Mouse (Mus musculus): Measurements from ENCODE around the gene Chst13. TPM values are rescaled to one million over a fixed set of nuclear protein-coding genes. Genes with fewer than 3 reads are reported as not detected.

Gene Chst13
- 13.9 and 15.1 TPM in 2 replicates for polyA plus RNA-seq (2015; fragmentation: Nextera tagmentation; extraction: Ambion mirVana)

- no peaks in the 10 kb centered on the region for H3K9me3 ChIP-seq (replicated peaks)
- 0 out of 2 replicates have a peak within 1 kb of the TSS, but pooled peaks have one; percentile 21 for H3K9ac ChIP-seq
- peak within 1 kb of the TSS; percentile 60; the same call in 1 of the 2 replicates for H3K27ac ChIP-seq (replicated peaks)
- peaks cover 8% of the 10 kb centered on the region for H3K4me1 ChIP-seq (replicated peaks)
- H3K4me2 ChIP-seq = peak within 1 kb of the TSS; percentile 51
- H3K27me3 ChIP-seq = no peaks in the 10 kb centered on the region
- peak; percentile 48; the same call in 1 of the 2 replicates for ATAC-seq (ENCODE audit: insufficient read depth)
- WGBS (ENCODE audit: insufficient replicate concordance) = 8% methylated on average over 22 of the region's 22 CpGs
- H3K4me3 ChIP-seq (replicated peaks) = peak within 1 kb of the TSS; percentile 47
- H3K36me3 ChIP-seq (replicated peaks) = no peaks in the 10 kb centered on the region
Observed at GRCm38 (mm10) chr6:90324991-90325390, at the start of gene Chst13. TSS of gene Chst13 (minus strand) at chr6:90325185.

- Histone ChIP-seq H3K4me1 (replicated peaks) (peaks cover 56% of the 10 kb centered on the region), H3K27ac (replicated peaks) (peak overlapping the region; percentile 67), H3K36me3 (replicated peaks) (peaks cover 61% of the 10 kb centered on the region), H3K9ac (0 out of 2 replicates have a peak overlapping the region, but pooled peaks have one; percentile 16), H3K4me2 (peak overlapping the region; percentile 37), H3K9me3 (replicated peaks) (no peaks in the 10 kb centered on the region), H3K27me3 (no peaks in the 10 kb centered on the region), H3K4me3 (replicated peaks) (no peak overlapping the region)
- peak; percentile 91 for ATAC-seq (ENCODE audit: insufficient read depth)
- 24% methylated on average over 4 of the region's 4 CpGs for WGBS (ENCODE audit: insufficient replicate concordance)
Observed at GRCm38 (mm10) chr6:90374647-90375046, 49.7 kb upstream of the Chst13 start.

- peaks cover 23% of the 10 kb centered on the region for H3K36me3 ChIP-seq (replicated peaks)
- ATAC-seq (ENCODE audit: insufficient read depth) = peak; percentile 62
- peaks cover 50% of the 10 kb centered on the region for H3K4me1 ChIP-seq (replicated peaks)
- peak overlapping the region; percentile 84 for H3K4me2 ChIP-seq
- under 1% methylated on average over 90 of the region's 98 CpGs for WGBS (ENCODE audit: insufficient replicate concordance)
- H3K27me3 ChIP-seq = no peaks in the 10 kb centered on the region
- no peaks in the 10 kb centered on the region for H3K9me3 ChIP-seq (replicated peaks)
- peak overlapping the region; percentile 75 for H3K9ac ChIP-seq
- H3K27ac ChIP-seq (replicated peaks) = peak overlapping the region; percentile 77
- H3K4me3 ChIP-seq (replicated peaks) = peak overlapping the region; percentile 85
Observed at GRCm38 (mm10) chr6:90369725-90370553, 45.0 kb upstream of the Chst13 start.

- 5% methylated on average over 41 of the region's 41 CpGs for WGBS (ENCODE audit: insufficient replicate concordance)
- H3K27me3 ChIP-seq = no peaks in the 10 kb centered on the region
- peak; percentile 93 for ATAC-seq (ENCODE audit: insufficient read depth)
Observed at GRCm38 (mm10) chr6:90368976-90369724, 44.2 kb upstream of the Chst13 start, which contains the start of gene Zxdc. TSS of gene Zxdc (plus strand) at chr6:90369492.

GRCm38 (mm10) chr6:90363301-90363700 lies 38.3 kb upstream of the Chst13 start:
- Histone ChIP-seq H3K4me3 (replicated peaks) (no peak overlapping the region), H3K4me2 (no peak overlapping the region), H3K9ac (no peak overlapping the region), H3K27me3 (no peaks in the 10 kb centered on the region), H3K4me1 (replicated peaks) (no peaks in the 10 kb centered on the region), H3K27ac (replicated peaks) (no peak overlapping the region), H3K9me3 (replicated peaks) (no peaks in the 10 kb centered on the region), H3K36me3 (replicated peaks) (0 out of 2 replicates have a peak, but pooled peaks cover 3% of the 10 kb centered on the region)
- WGBS (ENCODE audit: insufficient replicate concordance) = 56% methylated on average over 5 of the region's 5 CpGs
- ATAC-seq (ENCODE audit: insufficient read depth) = no peak

More at GRCm38 (mm10) chr6:90368976-90369724, 44.2 kb upstream of the Chst13 start, which contains the start of gene Zxdc:
- H3K4me3 ChIP-seq (replicated peaks) = peak within 1 kb of the TSS; percentile 85
- peak within 1 kb of the TSS; percentile 75 for H3K9ac ChIP-seq
- peak within 1 kb of the TSS; percentile 84 for H3K4me2 ChIP-seq
- peaks cover 18% of the 10 kb centered on the region for H3K36me3 ChIP-seq (replicated peaks)
- peaks cover 42% of the 10 kb centered on the region for H3K4me1 ChIP-seq (replicated peaks)
- H3K9me3 ChIP-seq (replicated peaks) = no peaks in the 10 kb centered on the region
- peak within 1 kb of the TSS; percentile 77 for H3K27ac ChIP-seq (replicated peaks)

GRCm38 (mm10) chr6:90360922-90361614 lies 36.1 kb upstream of the Chst13 start:
- no peaks in the 10 kb centered on the region for H3K4me1 ChIP-seq (replicated peaks)
- H3K9me3 ChIP-seq (replicated peaks) = no peaks in the 10 kb centered on the region
- no peak overlapping the region for H3K9ac ChIP-seq
- no peak for ATAC-seq (ENCODE audit: insufficient read depth)
- H3K4me2 ChIP-seq = no peak overlapping the region
- H3K27me3 ChIP-seq = no peaks in the 10 kb centered on the region
- 57% methylated on average over 6 of the region's 6 CpGs for WGBS (ENCODE audit: insufficient replicate concordance)
- no peak overlapping the region for H3K4me3 ChIP-seq (replicated peaks)
- no peak overlapping the region for H3K27ac ChIP-seq (replicated peaks)
- H3K36me3 ChIP-seq (replicated peaks) = 0 out of 2 replicates have a peak, but pooled peaks cover 3% of the 10 kb centered on the region

GRCm38 (mm10) chr6:90360024-90360781 lies 35.2 kb upstream of the Chst13 start:
- Histone ChIP-seq H3K4me2 (no peak overlapping the region), H3K4me3 (replicated peaks) (no peak overlapping the region), H3K9ac (no peak overlapping the region), H3K9me3 (replicated peaks) (no peaks in the 10 kb centered on the region), H3K27ac (replicated peaks) (no peak overlapping the region), H3K27me3 (no peaks in the 10 kb centered on the region), H3K36me3 (replicated peaks) (0 out of 2 replicates have a peak, but pooled peaks cover 3% of the 10 kb centered on the region), H3K4me1 (replicated peaks) (no peaks in the 10 kb centered on the region)
- WGBS (ENCODE audit: insufficient replicate concordance) = 46% methylated on average over 7 of the region's 7 CpGs
- no peak for ATAC-seq (ENCODE audit: insufficient read depth)

- Histone ChIP-seq H3K27ac (replicated peaks) (no peak overlapping the region), H3K9me3 (replicated peaks) (no peaks in the 10 kb centered on the region), H3K4me2 (no peak overlapping the region), H3K4me1 (replicated peaks) (no peaks in the 10 kb centered on the region), H3K4me3 (replicated peaks) (no peak overlapping the region), H3K36me3 (replicated peaks) (0 out of 2 replicates have a peak, but pooled peaks cover 3% of the 10 kb centered on the region), H3K27me3 (no peaks in the 10 kb centered on the region), H3K9ac (no peak overlapping the region)
- WGBS (ENCODE audit: insufficient replicate concordance) = 48% methylated on average over 2 of the region's 2 CpGs
- no peak for ATAC-seq (ENCODE audit: insufficient read depth)
Observed at GRCm38 (mm10) chr6:90359445-90359844, 34.5 kb upstream of the Chst13 start.

- Histone ChIP-seq H3K36me3 (replicated peaks) (0 out of 2 replicates have a peak, but pooled peaks cover 3% of the 10 kb centered on the region), H3K27ac (replicated peaks) (no peak overlapping the region), H3K27me3 (no peaks in the 10 kb centered on the region), H3K4me2 (no peak overlapping the region), H3K9me3 (replicated peaks) (no peaks in the 10 kb centered on the region), H3K9ac (no peak overlapping the region), H3K4me1 (replicated peaks) (no peaks in the 10 kb centered on the region), H3K4me3 (replicated peaks) (no peak overlapping the region)
- ATAC-seq (ENCODE audit: insufficient read depth) = no peak
- 47% methylated on average over 5 of the region's 5 CpGs for WGBS (ENCODE audit: insufficient replicate concordance)
Observed at GRCm38 (mm10) chr6:90358142-90358541, 33.2 kb upstream of the Chst13 start.

- H3K9ac ChIP-seq = no peak overlapping the region
- no peaks in the 10 kb centered on the region for H3K27me3 ChIP-seq
- 47% methylated on average over 2 of the region's 2 CpGs for WGBS (ENCODE audit: insufficient replicate concordance)
- H3K27ac ChIP-seq (replicated peaks) = no peak overlapping the region
- no peak overlapping the region for H3K4me2 ChIP-seq
- H3K36me3 ChIP-seq (replicated peaks) = no peaks in the 10 kb centered on the region; the same call in 1 of the 2 replicates
- no peak overlapping the region for H3K4me3 ChIP-seq (replicated peaks)
- ATAC-seq (ENCODE audit: insufficient read depth) = no peak
- no peaks in the 10 kb centered on the region for H3K4me1 ChIP-seq (replicated peaks)
- H3K9me3 ChIP-seq (replicated peaks) = no peaks in the 10 kb centered on the region
Observed at GRCm38 (mm10) chr6:90350011-90350410, 25.0 kb upstream of the Chst13 start.

All from liver, embryonic 15.5 days (tissue).